In genomic region chr2:117180250-117180885, GRCm38 (mm10) we compare ENCODE assay signal across 8 mouse cellular contexts. TPM values are rescaled to one million over a fixed set of nuclear protein-coding genes. Genes with fewer than 3 reads are reported as not detected.
DNase-seq lines count a peak whose midpoint lies in the region; ATAC-seq lines count a peak whose summit lies in the region.

No protein-coding gene starts in this region.

- H3K4me3 ChIP-seq in intestine, embryonic 15.5 days (replicated peaks): no peak overlapping the region
- no peak overlapping the region for H3K4me3 ChIP-seq in midbrain, embryonic 11.5 days (ENCODE audit: low read depth, low read length)

- peak; percentile 84 to 88 for DNase-seq in cerebellum, postnatal 36 days
- peak; percentile 83 for DNase-seq in gastrocnemius, adult 18-20 months (ENCODE audit: low spot score)
- DNase-seq in left cerebral cortex, postnatal 14 days (ENCODE audit: low spot score in 2 of 2): peak; percentile 88 to 89
- peak; percentile 98 for DNase-seq in midbrain, embryonic 11.5 days (ENCODE audit: low spot score, missing footprints)
- DNase-seq in right cerebral cortex, postnatal 4 days: peak; percentile 85
- peak; percentile 60 to 82 for DNase-seq in urinary bladder, postnatal 4 days (ENCODE audit: low spot score in 2 of 2)

- WGBS in intestine, embryonic 15.5 days: 40% methylated on average over 7 of the region's 7 CpGs
- WGBS in midbrain, embryonic 11.5 days: 39% methylated on average over 7 of the region's 7 CpGs

- intact Hi-C loops in left cerebral cortex, postnatal 14 days (cut with DNase I): loop anchor here (1.0 to 2.0 kb wide), 2 partner anchors 60 to 280 kb away; partner anchors contain the start of gene Spred1

- no peak overlapping the region for H3K9ac ChIP-seq in intestine, embryonic 15.5 days
- H3K9ac ChIP-seq in midbrain, embryonic 11.5 days (ENCODE audit: low read length): no peak overlapping the region

- H3K27me3 ChIP-seq in intestine, embryonic 15.5 days (replicated peaks): no peaks in the 10 kb centered on the region
- H3K27me3 ChIP-seq in midbrain, embryonic 11.5 days (ENCODE audit: control insufficient read depth, insufficient read depth, low read length): no peaks in the 10 kb centered on the region

- peak; percentile 93 for ATAC-seq in activated CD4-positive, CD25-positive, alpha-beta regulatory T cell, adult 4 months
- peak; percentile 82 for ATAC-seq in intestine, embryonic 15.5 days
- ATAC-seq in midbrain, embryonic 11.5 days (ENCODE audit: low FRiP score): peak; percentile 77

- H3K4me2 ChIP-seq in intestine, embryonic 15.5 days (replicated peaks): no peak overlapping the region
- H3K4me2 ChIP-seq in midbrain, embryonic 11.5 days: no peak overlapping the region

- no peaks in the 10 kb centered on the region for H3K4me1 ChIP-seq in intestine, embryonic 15.5 days (replicated peaks)
- H3K4me1 ChIP-seq in midbrain, embryonic 11.5 days (ENCODE audit: control insufficient read depth, insufficient read depth, low read length): no peaks in the 10 kb centered on the region

- peaks cover 14% of the 10 kb centered on the region for H3K36me3 ChIP-seq in intestine, embryonic 15.5 days
- H3K36me3 ChIP-seq in midbrain, embryonic 11.5 days (ENCODE audit: control insufficient read depth, insufficient read depth, low read length): 0 out of 2 replicates have a peak, but pooled peaks cover 8% of the 10 kb centered on the region

- H3K9me3 ChIP-seq in intestine, embryonic 15.5 days: no peaks in the 10 kb centered on the region
- no peaks in the 10 kb centered on the region for H3K9me3 ChIP-seq in midbrain, embryonic 11.5 days (ENCODE audit: control insufficient read depth, low read length)

- H3K27ac ChIP-seq in intestine, embryonic 15.5 days: no peak overlapping the region
- no peak overlapping the region for H3K27ac ChIP-seq in midbrain, embryonic 11.5 days (ENCODE audit: low read depth, low read length)

RNA-seq across cellular contexts. Expression of gene Spred1, which starts 59.2 kb away (rescaled TPM):
- 1 to 10 TPM; 1.8 to 2.2 TPM for polyA plus RNA-seq in activated CD4-positive, CD25-positive, alpha-beta regulatory T cell, adult 4 months (2017; shearing (Covaris generic))
- 1 to 10 TPM; 4.6 to 5.8 TPM for total RNA-seq in gastrocnemius, adult 18-20 months (2021)
- polyA plus RNA-seq in intestine, embryonic 15.5 days (2015; fragmentation: Nextera tagmentation; extraction: Ambion mirVana): 10.1 and 13.0 TPM in 2 replicates
- 100 to 1,000 TPM in 1 of 2 experiments, 10 to 100 TPM in 1; 99.6 to 113 TPM for total RNA-seq in left cerebral cortex, postnatal 14 days (2021)
- polyA plus RNA-seq in midbrain, embryonic 11.5 days (2014; fragmentation: Nextera tagmentation; extraction: Ambion mirVana): 20.1 and 21.4 TPM in 2 replicates
